Mouse (Mus musculus) intestine, embryonic 15.5 days (tissue): Measurements from ENCODE around the gene Rgs6. TPM values are rescaled to one million over a fixed set of nuclear protein-coding genes. Genes with fewer than 3 reads are reported as not detected.

Source experiments
- ATAC-seq: fragments of 200-750 bp; cut with Nextera tagmentation; 2 replicates; pipeline ENCODE4 v1.8.0; 2017; ENCODE audit warnings: moderate TSS enrichment, moderate library complexity
- H3K27ac ChIP-seq: fragments of 300-500 bp; sonication (generic); 2 replicates; pipeline ENCODE4 v1.5.1; 2015; ENCODE audit warnings: mild to moderate bottlenecking, inconsistent platforms
- H3K27me3 ChIP-seq: fragments of 300-500 bp; sonication (generic); replicated peaks from 2 replicates; pipeline ENCODE4 v1.6.1; 2015; ENCODE audit warnings: inconsistent platforms
- H3K36me3 ChIP-seq: fragments of 300-500 bp; sonication (generic); 2 replicates; pipeline ENCODE4 v1.6.1; 2015; ENCODE audit warnings: inconsistent platforms
- H3K4me1 ChIP-seq: fragments of 300-500 bp; sonication (generic); replicated peaks from 2 replicates; pipeline ENCODE4 v1.6.1; 2015; ENCODE audit warnings: inconsistent platforms
- H3K4me2 ChIP-seq: fragments of 300-500 bp; sonication (generic); replicated peaks from 2 replicates; pipeline ENCODE4 v1.6.1; 2015; ENCODE audit warnings: mild to moderate bottlenecking, inconsistent platforms
- H3K4me3 ChIP-seq: fragments of 300-500 bp; sonication (generic); replicated peaks from 2 replicates; pipeline ENCODE4 v1.5.1; 2015; ENCODE audit warnings: inconsistent platforms
- H3K9ac ChIP-seq: fragments of 300-500 bp; sonication (generic); 2 replicates; pipeline ENCODE4 v1.6.1; 2015; ENCODE audit warnings: inconsistent platforms
- H3K9me3 ChIP-seq: fragments of 300-500 bp; sonication (generic); 2 replicates; pipeline ENCODE4 v1.6.1; 2016; ENCODE audit warnings: inconsistent platforms
- WGBS: fragments of 180-500 bp; shearing (Covaris S2); methylation state at CpG from one replicate; pipeline ENCODE4 v1.1.7; 2015; 5-methylcytosine and 5-hydroxymethylcytosine counted together
- polyA plus RNA-seq: library from polyadenylated mRNA; unstranded; fragments of >200 nt; fragmentation: Nextera tagmentation; extraction: Ambion mirVana; gene quantifications from 2 replicates; pipeline ENCODE4 v1.2.1, GENCODE M21; 2015

Gene Rgs6
- polyA plus RNA-seq, 1 experiment from 2014 or later: 1.9 TPM

GRCm38 (mm10) chr12:82602823-82603222 is 14.7 kb downstream of the Rgs6 start:
- no peak overlapping the region for H3K9ac ChIP-seq
- H3K9me3 ChIP-seq: no peaks in the 10 kb centered on the region
- 82% methylated on average over 4 of the region's 4 CpGs for WGBS
- H3K27me3 ChIP-seq: no peaks in the 10 kb centered on the region
- no peak for ATAC-seq
- H3K36me3 ChIP-seq: no peaks in the 10 kb centered on the region
- no peak overlapping the region for H3K4me3 ChIP-seq
- no peak overlapping the region for H3K4me2 ChIP-seq
- H3K4me1 ChIP-seq: no peaks in the 10 kb centered on the region
- H3K27ac ChIP-seq: no peak overlapping the region

- 67% methylated on average over 1 of the region's 1 CpGs for WGBS
- Histone ChIP-seq H3K27me3 (no peaks in the 10 kb centered on the region), H3K36me3 (no peaks in the 10 kb centered on the region), H3K4me2 (no peak overlapping the region), H3K27ac (no peak overlapping the region), H3K4me1 (no peaks in the 10 kb centered on the region), H3K9ac (no peak overlapping the region), H3K4me3 (no peak overlapping the region), H3K9me3 (no peaks in the 10 kb centered on the region)
- ATAC-seq: no peak
These were observed 15.2 kb downstream of the Rgs6 start for GRCm38 (mm10) chr12:82603308-82603707.

GRCm38 (mm10) chr12:82603979-82604378 is 15.9 kb downstream of the Rgs6 start:
- no peak for ATAC-seq

GRCm38 (mm10) chr12:82612769-82613660 is 24.9 kb downstream of the Rgs6 start:
- peak; percentile 68 for ATAC-seq

More at GRCm38 (mm10) chr12:82603979-82604378, 15.9 kb downstream of the Rgs6 start:
- H3K4me3 ChIP-seq: no peak overlapping the region
- H3K27ac ChIP-seq: no peak overlapping the region
- no peak overlapping the region for H3K4me2 ChIP-seq
- H3K36me3 ChIP-seq: no peaks in the 10 kb centered on the region
- no peaks in the 10 kb centered on the region for H3K27me3 ChIP-seq
- no peak overlapping the region for H3K9ac ChIP-seq
- H3K9me3 ChIP-seq: no peaks in the 10 kb centered on the region
- H3K4me1 ChIP-seq: no peaks in the 10 kb centered on the region
- WGBS: 49% methylated on average over 4 of the region's 4 CpGs

GRCm38 (mm10) chr12:82616486-82616812 is 28.4 kb downstream of the Rgs6 start:
- Histone ChIP-seq H3K4me2 (peak overlapping the region; percentile 97), H3K9ac (peak overlapping the region; percentile 41), H3K27me3 (peaks cover 20% of the 10 kb centered on the region), H3K4me1 (peaks cover 9% of the 10 kb centered on the region), H3K36me3 (no peaks in the 10 kb centered on the region), H3K9me3 (no peaks in the 10 kb centered on the region), H3K4me3 (peak overlapping the region; percentile 58), H3K27ac (no peak overlapping the region)
- no peak; the same call in 1 of the 2 replicates for ATAC-seq
- 4% methylated on average over 19 of the region's 19 CpGs for WGBS

More at GRCm38 (mm10) chr12:82612769-82613660, 24.9 kb downstream of the Rgs6 start:
- Histone ChIP-seq H3K9me3 (no peaks in the 10 kb centered on the region), H3K27ac (no peak overlapping the region; the same call in 1 of the 2 replicates), H3K27me3 (peaks cover 14% of the 10 kb centered on the region), H3K4me3 (no peak overlapping the region), H3K4me2 (no peak overlapping the region), H3K36me3 (no peaks in the 10 kb centered on the region), H3K9ac (no peak overlapping the region), H3K4me1 (peaks cover 9% of the 10 kb centered on the region)
- WGBS: 61% methylated on average over 13 of the region's 13 CpGs

GRCm38 (mm10) chr12:82616813-82617681 is 29.0 kb downstream of the Rgs6 start:
- peak overlapping the region; percentile 41 for H3K9ac ChIP-seq
- H3K4me2 ChIP-seq: peak overlapping the region; percentile 97
- H3K4me3 ChIP-seq: peak overlapping the region; percentile 58
- H3K27me3 ChIP-seq: peaks cover 20% of the 10 kb centered on the region
- no peak overlapping the region for H3K27ac ChIP-seq
- peak; percentile 87 for ATAC-seq
- H3K9me3 ChIP-seq: no peaks in the 10 kb centered on the region
- no peaks in the 10 kb centered on the region for H3K36me3 ChIP-seq
- 1% methylated on average over 83 of the region's 86 CpGs for WGBS
- H3K4me1 ChIP-seq: peaks cover 9% of the 10 kb centered on the region

- Histone ChIP-seq H3K36me3 (no peaks in the 10 kb centered on the region), H3K4me2 (peak overlapping the region; percentile 97), H3K4me1 (peaks cover 9% of the 10 kb centered on the region), H3K27ac (no peak overlapping the region), H3K9me3 (no peaks in the 10 kb centered on the region), H3K9ac (no peak overlapping the region), H3K4me3 (peak overlapping the region; percentile 58), H3K27me3 (peaks cover 20% of the 10 kb centered on the region)
- ATAC-seq: no peak
- 19% methylated on average over 20 of the region's 20 CpGs for WGBS
These were observed 29.7 kb downstream of the Rgs6 start for GRCm38 (mm10) chr12:82617682-82618370.

- no peak overlapping the region for H3K4me2 ChIP-seq
- H3K36me3 ChIP-seq: no peaks in the 10 kb centered on the region
- ATAC-seq: no peak
- H3K4me1 ChIP-seq: no peaks in the 10 kb centered on the region
- no peaks in the 10 kb centered on the region for H3K27me3 ChIP-seq
- no peak overlapping the region for H3K27ac ChIP-seq
- H3K9me3 ChIP-seq: no peaks in the 10 kb centered on the region
- H3K9ac ChIP-seq: no peak overlapping the region
- no peak overlapping the region for H3K4me3 ChIP-seq
- 91% methylated on average over 10 of the region's 10 CpGs for WGBS
These were observed 52.3 kb downstream of the Rgs6 start for GRCm38 (mm10) chr12:82640441-82640840.

- H3K9ac ChIP-seq: no peak overlapping the region
- no peak overlapping the region for H3K4me3 ChIP-seq
- H3K36me3 ChIP-seq: no peaks in the 10 kb centered on the region
- H3K27ac ChIP-seq: no peak overlapping the region
- H3K27me3 ChIP-seq: no peaks in the 10 kb centered on the region
- 84% methylated on average over 4 of the region's 4 CpGs for WGBS
- no peak for ATAC-seq
- no peak overlapping the region for H3K4me2 ChIP-seq
- no peaks in the 10 kb centered on the region for H3K4me1 ChIP-seq
- no peaks in the 10 kb centered on the region for H3K9me3 ChIP-seq
These were observed 59.8 kb downstream of the Rgs6 start for GRCm38 (mm10) chr12:82647876-82648275.

GRCm38 (mm10) chr12:82649991-82650390 is 61.9 kb downstream of the Rgs6 start:
- 49% methylated on average over 5 of the region's 5 CpGs for WGBS

GRCm38 (mm10) chr12:82664598-82664997 is 76.5 kb downstream of the Rgs6 start:
- peak; percentile 36; the same call in 1 of the 2 replicates for ATAC-seq
- Histone ChIP-seq H3K4me3 (no peak overlapping the region), H3K27ac (no peak overlapping the region), H3K27me3 (no peaks in the 10 kb centered on the region), H3K4me1 (no peaks in the 10 kb centered on the region), H3K9ac (no peak overlapping the region), H3K36me3 (no peaks in the 10 kb centered on the region), H3K9me3 (no peaks in the 10 kb centered on the region), H3K4me2 (0 out of 2 replicates have a peak overlapping the region, but pooled peaks have one; percentile 7)
- 40% methylated on average over 7 of the region's 7 CpGs for WGBS

More at GRCm38 (mm10) chr12:82649991-82650390, 61.9 kb downstream of the Rgs6 start:
- no peak overlapping the region for H3K4me3 ChIP-seq
- no peak overlapping the region for H3K4me2 ChIP-seq
- H3K27ac ChIP-seq: no peak overlapping the region
- ATAC-seq: no peak
- no peaks in the 10 kb centered on the region for H3K4me1 ChIP-seq
- H3K27me3 ChIP-seq: no peaks in the 10 kb centered on the region
- H3K36me3 ChIP-seq: no peaks in the 10 kb centered on the region
- H3K9ac ChIP-seq: no peak overlapping the region
- no peaks in the 10 kb centered on the region for H3K9me3 ChIP-seq

GRCm38 (mm10) chr12:82667441-82667840 is 79.3 kb downstream of the Rgs6 start:
- Histone ChIP-seq H3K27me3 (no peaks in the 10 kb centered on the region), H3K4me1 (no peaks in the 10 kb centered on the region), H3K4me3 (no peak overlapping the region), H3K27ac (no peak overlapping the region), H3K9ac (no peak overlapping the region), H3K9me3 (no peaks in the 10 kb centered on the region), H3K36me3 (no peaks in the 10 kb centered on the region), H3K4me2 (no peak overlapping the region)
- 64% methylated on average over 3 of the region's 3 CpGs for WGBS
- ATAC-seq: no peak
